Mouse (Mus musculus) thymus, postnatal 14 days (tissue): ENCODE measurements around the gene Capn5.

Experiments
- DNase-seq: peaks from one replicate; pipeline ENCODE4 v3.0.0; 2021

The Capn5 gene

GRCm38 (mm10) chr7:98176322-98177070 lies 1.6 kb downstream of the Capn5 start:
- peak; percentile 59 for DNase-seq

GRCm38 (mm10) chr7:98174883-98175755 lies 3.0 kb downstream of the Capn5 start:
- DNase-seq = no peak

GRCm38 (mm10) chr7:98173408-98173807 lies 4.7 kb downstream of the Capn5 start:
- DNase-seq = no peak

DNA sequence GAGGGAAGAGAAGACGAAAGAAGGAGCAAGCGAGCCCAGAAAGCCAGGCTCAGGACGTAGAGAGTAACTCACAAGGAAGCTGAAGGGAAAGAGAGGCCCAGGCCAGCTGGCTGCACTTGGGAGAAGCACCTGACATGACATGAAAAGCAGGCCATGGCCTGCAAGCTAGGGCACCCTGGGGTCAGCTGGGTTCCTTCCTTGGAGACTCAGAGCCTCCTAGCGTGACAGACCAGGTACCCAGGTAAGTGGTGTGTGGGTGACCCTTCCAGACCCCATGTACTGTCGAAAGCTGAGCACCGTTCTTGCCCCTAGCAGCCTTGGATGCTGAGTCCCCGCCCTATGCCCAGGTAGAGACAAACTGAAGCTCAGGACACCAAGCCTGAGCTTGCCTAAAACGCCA lies 5.4 kb downstream of the Capn5 start:
- no peak for DNase-seq

DNA sequence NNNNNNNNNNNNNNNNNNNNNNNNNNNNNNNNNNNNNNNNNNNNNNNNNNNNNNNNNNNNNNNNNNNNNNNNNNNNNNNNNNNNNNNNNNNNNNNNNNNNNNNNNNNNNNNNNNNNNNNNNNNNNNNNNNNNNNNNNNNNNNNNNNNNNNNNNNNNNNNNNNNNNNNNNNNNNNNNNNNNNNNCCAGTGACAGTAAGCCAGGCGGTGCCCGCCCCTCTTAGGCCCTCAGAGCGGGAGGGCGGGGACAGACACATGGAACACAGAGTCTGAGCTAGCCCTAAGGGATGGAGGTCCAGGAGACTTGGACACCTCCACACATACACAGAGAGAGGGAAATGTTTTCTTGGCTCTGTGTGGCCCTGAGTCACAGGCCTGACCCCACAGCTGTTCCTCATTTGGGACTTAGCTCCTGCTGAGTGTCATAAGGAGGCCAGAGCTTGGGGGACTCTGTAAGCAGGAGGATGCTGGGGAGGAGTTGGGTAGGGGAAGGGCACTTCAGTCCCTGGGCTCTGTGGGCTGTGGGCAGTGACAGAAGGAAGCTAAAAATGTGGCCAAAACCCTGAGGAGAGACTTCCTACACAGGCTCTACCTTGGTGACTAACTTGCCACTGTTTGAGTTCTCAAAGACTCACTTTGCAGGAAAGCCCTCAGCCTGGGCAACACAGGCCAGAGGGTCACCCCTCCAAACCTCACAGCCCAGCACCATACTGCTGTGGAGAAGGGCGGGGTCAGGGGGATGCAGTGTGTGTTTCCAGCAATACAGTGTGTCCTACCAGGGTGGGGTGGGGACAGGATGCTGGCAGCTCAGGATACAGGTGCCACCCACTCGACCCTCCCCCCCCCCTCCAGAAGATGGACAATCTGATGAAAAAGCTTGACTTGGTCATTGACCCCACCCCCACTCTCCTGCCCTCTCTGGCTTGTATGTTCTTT lies 6.7 kb downstream of the Capn5 start:
- no peak for DNase-seq

GRCm38 (mm10) chr7:98164999-98165528 lies 13.0 kb downstream of the Capn5 start:
- DNase-seq = peak; percentile 65

DNA sequence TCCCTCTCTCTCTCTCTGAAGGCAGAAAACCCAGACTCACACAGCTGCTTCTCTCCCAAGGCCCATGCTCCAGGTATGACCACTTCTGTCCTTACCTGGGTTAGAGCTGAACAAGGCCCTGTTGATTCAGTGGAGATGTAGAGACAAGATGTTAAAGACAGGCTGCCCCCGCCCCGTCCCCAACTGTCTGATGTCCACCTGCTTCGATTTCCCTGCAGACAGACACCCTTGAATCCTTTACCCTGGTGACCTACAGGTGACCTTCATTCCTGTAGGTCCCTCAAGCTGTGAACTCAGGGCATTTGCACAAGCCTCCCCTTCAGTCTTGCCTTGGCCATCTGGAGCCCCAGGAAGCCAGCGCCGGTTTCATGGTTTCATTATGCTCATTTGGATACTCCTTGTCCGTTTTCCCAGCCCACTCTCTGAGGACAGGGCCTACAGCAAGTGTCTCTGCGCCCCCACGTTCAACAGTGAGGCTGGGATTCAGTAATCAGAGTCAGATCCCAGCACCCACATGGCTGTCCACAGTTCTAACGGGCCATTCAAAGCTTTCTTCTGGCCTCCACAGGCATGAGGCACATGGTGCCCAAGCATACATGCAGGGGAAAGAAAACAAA lies 13.6 kb downstream of the Capn5 start:
- DNase-seq = peak; percentile 77

- peak; percentile 24 for DNase-seq
These were observed 14.4 kb downstream of the Capn5 start for GRCm38 (mm10) chr7:98163700-98164099.

DNA sequence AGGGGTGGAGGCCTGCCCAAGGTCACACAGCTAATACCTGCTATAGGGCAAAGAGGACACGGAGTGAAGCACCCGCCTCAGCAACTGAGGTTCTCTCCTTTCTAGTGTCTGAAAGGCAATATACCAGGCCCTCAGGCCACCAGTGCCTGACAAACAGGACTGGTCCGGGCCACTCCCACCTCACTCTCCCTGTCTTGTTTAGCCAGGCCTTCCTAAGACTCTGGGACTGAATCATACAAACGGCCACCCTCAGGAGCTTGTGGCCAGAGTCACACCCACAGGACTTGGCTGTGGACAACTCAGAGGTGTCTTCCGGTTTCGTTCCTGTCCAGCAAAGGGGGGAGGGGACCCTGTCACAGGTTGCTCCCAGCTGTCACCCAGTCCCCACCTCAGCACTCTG lies 15.8 kb downstream of the Capn5 start:
- no peak for DNase-seq

GRCm38 (mm10) chr7:98160041-98160740 lies 17.9 kb downstream of the Capn5 start:
- DNase-seq = no peak

- no peak for DNase-seq
These were observed 19.6 kb downstream of the Capn5 start for GRCm38 (mm10) chr7:98158481-98158880.

DNA sequence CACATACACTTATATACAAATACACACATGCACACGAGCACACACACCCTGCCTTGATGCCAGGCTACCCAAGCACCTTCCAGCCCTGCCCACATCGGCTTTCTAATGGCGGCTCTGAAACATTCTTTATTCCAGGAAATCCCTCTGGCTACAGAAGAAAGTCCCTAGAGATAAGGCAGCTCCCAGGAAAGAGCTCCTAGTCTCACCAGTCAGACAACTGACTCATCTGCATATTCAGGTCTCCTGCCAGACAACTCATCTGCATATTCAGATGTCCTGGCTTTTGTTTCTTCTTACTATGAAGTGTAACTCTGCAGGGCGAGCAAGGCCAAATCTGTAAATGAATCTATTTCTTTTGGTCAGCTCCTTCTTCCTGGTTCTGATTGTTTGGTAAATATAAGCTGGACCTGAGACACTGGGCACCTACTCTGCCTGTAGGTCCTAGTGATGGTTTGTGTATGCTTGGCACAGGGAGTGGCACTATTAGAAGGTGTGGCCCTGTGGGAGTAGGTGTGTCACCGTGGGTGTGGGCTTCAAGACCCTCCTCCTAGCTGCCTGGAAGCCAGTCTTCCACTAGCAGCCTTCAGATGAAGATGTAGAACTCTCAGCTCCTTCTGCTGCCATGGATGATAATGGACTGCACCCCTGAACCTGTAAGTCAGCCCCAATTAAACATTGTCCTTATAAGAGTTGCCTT lies 20.3 kb downstream of the Capn5 start:
- no peak for DNase-seq

DNA sequence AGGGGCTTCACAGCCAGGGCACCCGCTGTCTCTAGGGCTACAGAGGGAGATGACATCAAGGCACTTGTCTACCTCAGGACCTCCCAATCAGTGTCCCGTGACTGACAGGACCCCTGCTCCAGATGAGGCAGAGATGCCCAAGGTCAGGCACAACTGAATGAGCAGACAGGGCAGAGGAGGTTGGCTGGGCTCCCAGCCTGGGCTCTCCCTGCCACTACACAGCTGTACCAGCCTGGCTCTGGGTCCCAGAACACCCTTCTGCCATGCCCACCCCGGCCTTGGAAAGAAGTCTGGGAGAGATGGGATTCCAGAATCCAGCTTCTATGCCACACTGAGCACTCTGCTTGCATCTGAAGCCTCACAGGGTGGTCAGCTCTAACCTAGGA lies 21.8 kb downstream of the Capn5 start:
- no peak for DNase-seq

- peak; percentile 82 for DNase-seq
These were observed 22.4 kb downstream of the Capn5 start for GRCm38 (mm10) chr7:98155546-98156279.

GRCm38 (mm10) chr7:98153892-98154291 lies 24.2 kb downstream of the Capn5 start:
- no peak for DNase-seq

GRCm38 (mm10) chr7:98153345-98153744 lies 24.7 kb downstream of the Capn5 start:
- DNase-seq = no peak

GRCm38 (mm10) chr7:98152400-98152799 lies 25.7 kb downstream of the Capn5 start:
- DNase-seq = no peak

- no peak for DNase-seq
These were observed 27.5 kb downstream of the Capn5 start for GRCm38 (mm10) chr7:98150525-98150924.

GRCm38 (mm10) chr7:98149802-98150201 lies 28.3 kb downstream of the Capn5 start:
- no peak for DNase-seq

DNA sequence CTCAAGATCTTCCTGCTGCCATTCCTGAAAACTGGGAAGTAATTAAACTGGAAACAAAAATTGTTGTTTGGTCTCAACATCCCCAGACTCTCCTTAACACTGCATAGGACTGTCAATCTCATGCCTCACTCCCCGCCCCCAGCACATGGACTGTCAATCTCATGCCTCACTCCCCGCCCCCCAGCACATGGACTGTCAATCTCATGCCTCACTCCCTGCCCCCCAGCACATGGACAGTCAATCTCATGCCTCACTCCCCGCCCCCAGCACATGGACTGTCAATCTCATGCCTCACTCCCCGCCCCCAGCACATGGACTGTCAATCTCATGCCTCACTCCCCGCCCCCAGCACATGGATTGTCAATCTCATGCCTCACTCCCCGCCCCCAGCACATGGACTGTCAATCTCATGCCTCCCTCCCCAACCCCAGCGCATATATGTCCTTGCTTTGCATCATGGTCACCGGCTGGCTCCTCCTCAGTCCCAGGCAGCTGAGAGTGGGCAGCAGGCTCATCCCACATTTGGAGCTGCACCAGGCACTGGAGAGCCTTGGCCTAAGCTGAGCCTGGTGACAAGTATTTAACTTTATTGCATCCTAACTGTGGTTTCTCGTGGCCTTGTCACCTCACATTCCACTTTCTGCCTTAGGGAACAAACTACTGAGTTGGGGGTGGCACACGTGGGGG lies 29.2 kb downstream of the Capn5 start:
- no peak for DNase-seq
